Mouse (Mus musculus): ENCODE data around the gene Srarp. TPM values are rescaled to one million over a fixed set of nuclear protein-coding genes. Genes with fewer than 3 reads are reported as not detected.

The Srarp gene
- total RNA-seq, 2 experiments from 2014 or later, result not detected

DNA sequence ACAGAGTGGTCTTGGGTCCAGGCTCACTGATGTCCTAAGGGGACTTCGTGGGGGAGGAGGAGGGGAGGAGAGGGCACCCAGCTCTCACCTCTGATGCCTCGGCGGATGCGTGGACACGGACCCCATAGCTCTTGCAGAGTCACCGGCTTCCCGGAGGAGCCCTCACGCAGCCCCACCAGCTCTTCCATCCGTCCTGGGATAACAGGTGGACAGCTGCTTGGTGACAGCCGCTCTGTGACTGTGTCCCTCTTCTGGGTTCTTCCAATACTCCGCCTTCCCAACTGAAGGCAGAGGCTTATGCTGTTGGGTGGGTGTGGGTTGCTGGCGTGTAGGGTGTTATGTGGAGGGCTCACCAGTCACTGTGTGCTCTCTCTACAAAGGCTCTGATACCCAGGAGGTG lies 38.0 kb downstream of the Srarp start:
- ATAC-seq (replicated peaks; ENCODE audit: poor library complexity), result no peak

DNA sequence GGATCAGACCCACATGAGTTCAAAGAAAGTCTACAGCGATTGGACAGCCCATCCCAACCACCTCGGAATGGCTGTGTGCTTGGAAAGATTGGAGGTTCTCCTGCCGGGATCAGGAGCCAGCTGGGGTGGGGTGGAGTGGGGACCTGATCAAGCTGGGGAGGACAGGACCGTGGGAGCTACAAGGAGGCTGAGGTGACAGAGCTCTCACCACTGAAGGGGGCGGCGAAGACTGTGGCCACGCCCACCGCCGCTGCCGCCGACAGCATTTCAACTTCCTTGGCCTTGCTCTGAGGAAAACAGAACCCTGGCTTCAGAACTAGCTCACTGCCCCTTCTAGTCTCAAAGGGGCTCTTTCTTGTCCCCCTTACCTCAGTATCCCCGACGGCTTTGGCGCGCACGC lies 41.2 kb downstream of the Srarp start:
- peak; percentile 63 for ATAC-seq (replicated peaks; ENCODE audit: poor library complexity)

GRCm38 (mm10) chr4:141391293-141391692 lies 44.6 kb downstream of the Srarp start:
- no peak for ATAC-seq (replicated peaks; ENCODE audit: poor library complexity)

DNA sequence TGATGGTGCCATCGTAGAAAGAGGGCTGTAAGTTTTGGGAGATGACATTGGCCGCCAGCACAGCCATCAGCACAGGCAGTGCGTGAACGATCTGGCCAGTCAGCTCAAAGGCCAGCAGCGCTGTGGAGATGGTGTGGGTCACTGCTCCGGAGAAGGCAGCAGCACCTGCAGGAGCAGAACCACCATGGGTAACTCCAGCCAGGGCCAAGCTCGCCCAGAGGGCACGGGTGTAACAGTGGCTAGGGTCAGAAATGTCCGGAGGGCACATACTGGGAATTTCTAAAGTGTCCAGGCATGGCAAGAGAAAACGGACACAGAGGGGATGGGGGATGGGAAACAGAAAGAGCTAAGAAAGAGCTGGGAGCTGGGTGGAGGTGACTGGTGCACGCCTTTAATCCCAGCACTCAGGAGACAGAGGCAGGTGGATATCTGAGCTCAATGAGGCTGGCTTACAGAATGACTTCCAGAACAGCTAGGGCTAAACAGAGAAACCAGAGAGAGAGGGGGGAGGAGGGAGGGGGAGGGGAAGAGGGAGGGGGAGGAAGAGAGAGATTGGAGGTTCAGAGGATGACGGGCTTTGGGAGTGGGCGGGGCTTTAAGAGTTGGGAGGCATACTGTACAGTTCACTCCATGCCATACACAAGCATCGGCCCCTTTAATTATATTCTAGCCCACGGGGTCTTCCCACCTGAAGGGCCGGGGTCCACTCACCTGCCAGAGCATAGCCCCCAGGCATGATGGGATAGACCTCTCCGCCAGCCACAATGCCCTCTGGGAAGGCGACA lies 46.3 kb downstream of the Srarp start:
- ATAC-seq (replicated peaks; ENCODE audit: poor library complexity), result no peak

DNA sequence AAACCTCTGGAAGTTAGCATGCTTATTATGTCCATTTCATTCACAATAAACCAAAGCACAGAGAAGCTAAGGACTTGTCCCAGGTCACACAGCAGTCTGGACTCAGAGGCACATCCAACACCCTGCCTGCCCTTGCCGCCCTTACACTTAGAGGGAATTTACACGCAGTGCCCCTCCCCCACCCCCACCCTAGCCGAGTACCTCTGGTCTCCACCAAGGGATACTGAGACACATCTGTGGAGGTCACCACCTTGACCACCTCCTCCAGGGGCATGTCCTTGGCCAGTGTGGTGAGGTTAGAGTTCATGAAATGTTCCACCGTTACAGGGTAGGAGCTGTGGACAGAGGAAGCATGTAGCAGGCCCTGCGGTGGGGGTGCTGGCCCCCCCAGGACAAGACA lies 48.0 kb downstream of the Srarp start:
- ATAC-seq (replicated peaks; ENCODE audit: poor library complexity), result no peak

GRCm38 (mm10) chr4:141387093-141387784 lies 48.7 kb downstream of the Srarp start:
- ATAC-seq (replicated peaks; ENCODE audit: poor library complexity), result peak; percentile 88

- ATAC-seq (replicated peaks; ENCODE audit: poor library complexity), result no peak
Measured at GRCm38 (mm10) chr4:141386150-141386549, 49.8 kb downstream of the Srarp start.

- peak; percentile 62 for ATAC-seq (replicated peaks; ENCODE audit: poor library complexity)
Measured at GRCm38 (mm10) chr4:141385275-141385674, 50.6 kb downstream of the Srarp start.

Other genes with a start within 250 kb of the Srarp start
- gene Rsg1, start 222.1 kb downstream of the Srarp start, total RNA-seq (2015), result 0.73 and 1.4 TPM in 2 replicates
- 1.8 and 3.5 TPM in 2 replicates for gene Rsg1, start 222.1 kb downstream of the Srarp start, total RNA-seq (2017)
- not detected in 2 replicates for gene Arhgef19, start 196.6 kb downstream of the Srarp start, total RNA-seq (2015)
- gene Arhgef19, start 196.6 kb downstream of the Srarp start, total RNA-seq (2017), result not detected in 2 replicates
- gene Epha2, start 134.9 kb downstream of the Srarp start, total RNA-seq (2015), result 0.46 and 0.49 TPM in 2 replicates
- gene Epha2, start 134.9 kb downstream of the Srarp start, total RNA-seq (2017), result 0.14 and 0.50 TPM in 2 replicates
- gene Fam131c, start 67.9 kb downstream of the Srarp start, total RNA-seq (2015), result not detected in 2 replicates
- not detected in 2 replicates for gene Fam131c, start 67.9 kb downstream of the Srarp start, total RNA-seq (2017)
- gene Clcnka, start 37.4 kb downstream of the Srarp start, total RNA-seq (2015), result not detected in 2 replicates
- gene Clcnka, start 37.4 kb downstream of the Srarp start, total RNA-seq (2017), result not detected in 2 replicates
- gene Clcnkb, start 20.1 kb downstream of the Srarp start, total RNA-seq (2015), result not detected in 2 replicates
- not detected in 2 replicates for gene Clcnkb, start 20.1 kb downstream of the Srarp start, total RNA-seq (2017)
- not detected in 2 replicates for gene Hspb7, start 15.3 kb downstream of the Srarp start, total RNA-seq (2015)
- gene Hspb7, start 15.3 kb downstream of the Srarp start, total RNA-seq (2017), result not detected in 2 replicates
- 12.0 and 14.0 TPM in 2 replicates for gene Zbtb17, start 8.5 kb upstream of the Srarp start, total RNA-seq (2015)
- gene Zbtb17, start 8.5 kb upstream of the Srarp start, total RNA-seq (2017), result 15.2 and 21.3 TPM in 2 replicates
- gene Spen, start 102.5 kb upstream of the Srarp start, total RNA-seq (2015), result 28.4 and 35.6 TPM in 2 replicates
- gene Spen, start 102.5 kb upstream of the Srarp start, total RNA-seq (2017), result 22.8 and 29.0 TPM in 2 replicates
- gene Fblim1, start 170.0 kb upstream of the Srarp start, total RNA-seq (2015), result not detected in 2 replicates
- 0.07 TPM in 1 of 2 replicates, not detected in the other for gene Fblim1, start 170.0 kb upstream of the Srarp start, total RNA-seq (2017)
- 0.10 and 0.76 TPM in 2 replicates for gene Tmem82, start 182.5 kb upstream of the Srarp start, total RNA-seq (2015)
- gene Tmem82, start 182.5 kb upstream of the Srarp start, total RNA-seq (2017), result 0.46 and 1.6 TPM in 2 replicates
- gene Slc25a34, start 187.7 kb upstream of the Srarp start, total RNA-seq (2015), result not detected in 2 replicates
- not detected in 2 replicates for gene Slc25a34, start 187.7 kb upstream of the Srarp start, total RNA-seq (2017)
- gene Plekhm2, start 228.8 kb upstream of the Srarp start, total RNA-seq (2015), result 7.2 and 12.8 TPM in 2 replicates
- gene Plekhm2, start 228.8 kb upstream of the Srarp start, total RNA-seq (2017), result 9.8 and 11.0 TPM in 2 replicates
- 20.0 and 22.7 TPM in 2 replicates for gene Rsc1a1, start 249.5 kb upstream of the Srarp start, total RNA-seq (2015)
- 6.6 and 7.6 TPM in 2 replicates for gene Rsc1a1, start 249.5 kb upstream of the Srarp start, total RNA-seq (2017)

All from megakaryocyte progenitor cell, adult 5-6 weeks (primary cell).